Mouse (Mus musculus): ENCODE results near the gene Alk.

Alk gene

GRCm38 (mm10) chr17:72604610-72604980 is at the start of gene Alk:
Gene Alk, minus strand, starts transcription at chr17:72604627.
- peak; percentile 96 for DNase-seq

- no peak for DNase-seq
These were observed 48.4 kb upstream of the Alk start for GRCm38 (mm10) chr17:72652801-72653200.

GRCm38 (mm10) chr17:72648607-72649217 is 44.3 kb upstream of the Alk start:
- DNase-seq, result no peak

GRCm38 (mm10) chr17:72646167-72646566 is 41.7 kb upstream of the Alk start:
- DNase-seq, result no peak

GRCm38 (mm10) chr17:72640095-72640494 is 35.7 kb upstream of the Alk start:
- DNase-seq, result no peak

- no peak for DNase-seq
These were observed 35.0 kb upstream of the Alk start for GRCm38 (mm10) chr17:72639400-72639799.

- peak; percentile 85 for DNase-seq
These were observed 1.8 kb upstream of the Alk start for GRCm38 (mm10) chr17:72606251-72606650.

- no peak for DNase-seq
These were observed 379 bp downstream of the Alk start for GRCm38 (mm10) chr17:72603886-72604609.

- DNase-seq, result peak; percentile 92
These were observed 1.1 kb downstream of the Alk start for GRCm38 (mm10) chr17:72603118-72603885.

GRCm38 (mm10) chr17:72600806-72601205 is 3.6 kb downstream of the Alk start:
- no peak for DNase-seq

GRCm38 (mm10) chr17:72587671-72588070 is 16.8 kb downstream of the Alk start:
- no peak for DNase-seq

GRCm38 (mm10) chr17:72580142-72580541 is 24.3 kb downstream of the Alk start:
- DNase-seq, result no peak

- no peak for DNase-seq
These were observed 25.1 kb downstream of the Alk start for GRCm38 (mm10) chr17:72579321-72579720.

- no peak for DNase-seq
These were observed 33.0 kb downstream of the Alk start for GRCm38 (mm10) chr17:72571379-72571778.

GRCm38 (mm10) chr17:72569491-72569890 is 34.9 kb downstream of the Alk start:
- DNase-seq, result peak; percentile 7

GRCm38 (mm10) chr17:72563423-72563822 is 41.0 kb downstream of the Alk start:
- DNase-seq, result no peak

GRCm38 (mm10) chr17:72561471-72561870 is 43.0 kb downstream of the Alk start:
- DNase-seq, result no peak

- DNase-seq, result no peak
These were observed 43.7 kb downstream of the Alk start for GRCm38 (mm10) chr17:72560771-72561170.

GRCm38 (mm10) chr17:72557029-72557735 is 47.2 kb downstream of the Alk start:
- DNase-seq, result peak; percentile 21

GRCm38 (mm10) chr17:72546274-72546673 is 58.2 kb downstream of the Alk start:
- DNase-seq, result no peak

- DNase-seq, result no peak
These were observed 69.1 kb downstream of the Alk start for GRCm38 (mm10) chr17:72535304-72535703.

- no peak for DNase-seq
These were observed 72.2 kb downstream of the Alk start for GRCm38 (mm10) chr17:72532266-72532665.

- no peak for DNase-seq
These were observed 75.9 kb downstream of the Alk start for GRCm38 (mm10) chr17:72528481-72528880.
